Mouse (Mus musculus) bone marrow, adult 2 months (tissue): Measurements from ENCODE around the gene Cybc1. TPM values are rescaled to one million over a fixed set of nuclear protein-coding genes. Genes with fewer than 3 reads are reported as not detected.

ENCODE experiments used
- H3K27ac ChIP-seq: fragments of 200-500 bp; 2 replicates; pipeline ENCODE4 v1.5.1; 2012; ENCODE audit warnings: low read depth, mild to moderate bottlenecking, control low read depth, inconsistent platforms, low read length; ENCODE audit not compliant: control insufficient read depth, poor library complexity, insufficient read depth
- H3K4me1 ChIP-seq: fragments of 200-500 bp; 2 replicates; pipeline ENCODE4 v1.6.1; 2011; ENCODE audit warnings: low read length; ENCODE audit not compliant: control insufficient read depth, insufficient read depth
- H3K4me3 ChIP-seq: fragments of 200-500 bp; replicated peaks from 2 replicates; pipeline ENCODE3; 2011; ENCODE audit warnings: mild to moderate bottlenecking, low read depth, low read length, control low read depth; ENCODE audit not compliant: control insufficient read depth
- CTCF ChIP-seq: fragments of 200-500 bp; IDR thresholded peaks from 2 replicates; pipeline ENCODE4 v1.5.1; 2011; ENCODE audit warnings: low read length, control low read depth; ENCODE audit not compliant: control insufficient read depth, insufficient read depth
- POLR2A ChIP-seq: fragments of 200-500 bp; IDR thresholded peaks from 2 replicates; pipeline ENCODE4 v1.6.1; 2011; ENCODE audit warnings: low read depth, mild to moderate bottlenecking, control low read depth, low read length, borderline replicate concordance; ENCODE audit not compliant: control insufficient read depth
- WGBS: fragments of 180-500 bp; shearing (Covaris S2); methylation state at CpG from one replicate; pipeline ENCODE4 v1.1.7; 2018; 5-methylcytosine and 5-hydroxymethylcytosine counted together
- polyA plus RNA-seq: library from polyadenylated mRNA; stranded (reverse); fragments of >200 nt; gene quantifications from 2 replicates; pipeline ENCODE4 v1.2.4, GENCODE M21; 2011; ENCODE audit warnings: low replicate concordance; ENCODE audit not compliant: missing spikeins, insufficient read depth, insufficient read length

Cybc1 gene
- polyA plus RNA-seq, 1 experiment: 54.0 TPM

DNA sequence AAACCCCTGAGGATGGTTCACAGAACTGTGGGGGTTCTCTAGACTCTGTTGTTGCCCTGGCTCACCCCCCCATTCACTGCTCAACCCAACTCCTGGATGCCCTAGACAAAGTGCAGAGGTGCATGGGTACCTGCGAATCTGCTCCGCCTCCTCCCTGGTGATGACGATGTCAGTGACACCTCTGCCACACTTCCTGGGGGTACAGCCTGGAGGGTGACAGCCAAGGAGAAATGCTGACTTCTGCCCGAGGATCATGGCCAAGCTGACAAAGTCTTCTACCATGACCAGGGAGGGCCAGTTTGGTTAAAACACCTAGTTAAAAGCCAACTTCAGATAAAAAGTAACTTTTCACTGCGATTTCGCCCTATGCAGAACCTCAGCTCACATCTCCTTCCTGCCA lies 28.3 kb downstream of the Cybc1 start:
- Histone ChIP-seq H3K4me3 (no peak overlapping the region), H3K4me1 (no peaks in the 10 kb centered on the region), H3K27ac (no peak overlapping the region)
- WGBS: 87% methylated on average over 6 of the region's 6 CpGs
- TF ChIP-seq POLR2A: no peak
- TF ChIP-seq CTCF: no peak

DNA sequence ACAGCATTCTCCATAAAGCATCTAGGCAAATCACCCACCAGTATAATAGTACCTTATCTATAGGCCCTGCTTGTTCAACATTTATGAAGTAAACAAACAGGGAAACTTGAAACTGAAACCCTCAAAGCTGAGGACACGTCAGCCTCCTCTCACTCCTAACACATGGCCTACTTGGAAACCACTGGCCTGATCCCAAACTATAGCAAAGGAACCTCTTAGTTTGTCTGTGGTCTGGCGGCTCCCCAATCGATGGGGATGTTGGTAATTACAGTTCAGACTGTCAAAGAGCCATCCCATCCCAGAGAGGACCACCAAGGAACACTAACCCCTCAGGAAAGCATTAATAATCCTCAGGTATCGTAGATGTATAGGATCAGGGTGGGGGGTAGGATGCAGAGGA lies 29.3 kb downstream of the Cybc1 start:
- WGBS: 82% methylated on average over 4 of the region's 4 CpGs
- H3K4me3 ChIP-seq: no peak overlapping the region
- H3K4me1 ChIP-seq: no peaks in the 10 kb centered on the region
- no peak overlapping the region for H3K27ac ChIP-seq
- no peak for TF ChIP-seq CTCF
- no peak for TF ChIP-seq POLR2A

DNA sequence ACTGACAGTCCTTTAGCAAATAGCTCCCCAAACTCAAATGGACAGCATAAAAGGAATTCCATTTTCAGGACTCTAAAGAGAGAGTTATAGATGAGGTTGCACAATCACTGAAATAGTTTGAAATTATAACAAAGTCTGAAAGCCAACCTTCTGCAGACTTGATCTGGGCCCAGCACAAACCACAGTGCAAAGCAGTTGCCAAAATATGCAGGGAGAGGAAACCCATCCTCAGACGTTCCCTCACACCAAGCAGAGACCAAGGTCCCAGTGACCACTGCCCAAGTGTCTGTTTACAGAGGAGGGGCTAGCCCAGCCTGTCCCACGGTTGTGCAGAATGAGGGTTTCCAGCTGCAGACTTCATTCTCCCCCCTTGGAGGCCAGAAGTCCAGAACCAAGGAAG lies 30.5 kb downstream of the Cybc1 start:
- Histone ChIP-seq H3K27ac (no peak overlapping the region), H3K4me1 (no peaks in the 10 kb centered on the region), H3K4me3 (no peak overlapping the region)
- TF ChIP-seq POLR2A (no peak), CTCF (no peak)
- 62% methylated on average over 2 of the region's 2 CpGs for WGBS

- Histone ChIP-seq H3K4me3 (no peak overlapping the region), H3K4me1 (no peaks in the 10 kb centered on the region), H3K27ac (no peak overlapping the region)
- no peak for TF ChIP-seq POLR2A
- no peak for TF ChIP-seq CTCF
- 76% methylated on average over 3 of the region's 3 CpGs for WGBS
These were observed 35.7 kb downstream of the Cybc1 start for GRCm38 (mm10) chr11:121193415-121193814.

DNA sequence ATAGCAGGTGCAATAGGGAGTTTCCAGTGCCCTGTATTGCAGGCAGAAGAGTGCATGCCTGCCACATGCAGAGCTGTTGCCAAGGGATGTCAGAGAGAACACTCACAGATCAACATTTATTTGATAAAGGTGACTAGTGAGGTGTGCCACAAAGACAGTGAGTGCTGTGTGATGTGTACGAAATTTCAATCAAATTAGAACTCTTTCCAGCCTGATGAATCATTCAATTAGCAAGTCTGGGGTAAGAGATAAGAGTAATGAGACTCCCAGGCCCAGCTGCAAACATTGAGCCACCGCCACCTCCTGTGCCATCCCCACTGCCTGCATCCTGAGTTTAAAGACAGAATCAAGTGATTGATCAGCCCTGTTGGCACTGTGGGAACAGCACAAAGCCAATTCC lies 36.4 kb downstream of the Cybc1 start:
- no peak overlapping the region for H3K4me3 ChIP-seq
- H3K27ac ChIP-seq: no peak overlapping the region
- WGBS: 70% methylated on average over 2 of the region's 2 CpGs
- H3K4me1 ChIP-seq: no peaks in the 10 kb centered on the region
- no peak for TF ChIP-seq CTCF
- TF ChIP-seq POLR2A: no peak

DNA sequence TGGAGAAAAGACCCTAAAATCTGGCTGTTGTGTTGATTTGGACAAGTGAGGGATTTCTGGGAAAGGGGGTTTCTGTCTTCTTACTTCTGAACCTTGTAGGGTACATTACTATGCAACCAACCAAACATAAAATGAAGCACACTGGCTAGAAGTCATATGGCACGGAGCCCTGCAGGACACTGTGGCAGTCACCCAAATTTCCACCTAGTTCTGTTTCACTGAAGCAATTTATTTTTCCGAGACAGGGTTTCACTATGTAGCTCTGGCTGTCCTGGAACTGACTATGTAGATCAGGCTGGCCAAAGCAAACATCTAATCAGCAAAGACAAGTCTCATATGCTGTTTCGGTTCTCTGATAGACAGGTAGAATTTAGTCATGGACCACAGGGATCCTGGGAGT lies 39.4 kb downstream of the Cybc1 start:
- no peak for TF ChIP-seq POLR2A
- TF ChIP-seq CTCF: no peak
- no peaks in the 10 kb centered on the region for H3K4me1 ChIP-seq
- no peak overlapping the region for H3K27ac ChIP-seq
- 80% methylated on average over 3 of the region's 3 CpGs for WGBS
- H3K4me3 ChIP-seq: no peak overlapping the region

GRCm38 (mm10) chr11:121176285-121177270 lies 52.5 kb downstream of the Cybc1 start:
- no peaks in the 10 kb centered on the region; the same call in 1 of the 2 replicates for H3K4me1 ChIP-seq
- WGBS: 67% methylated on average over 12 of the region's 12 CpGs

GRCm38 (mm10) chr11:121174234-121174633 lies 54.9 kb downstream of the Cybc1 start:
- Histone ChIP-seq H3K4me3 (no peak overlapping the region), H3K4me1 (no peaks in the 10 kb centered on the region; the same call in 1 of the 2 replicates), H3K27ac (no peak overlapping the region)
- WGBS: 73% methylated on average over 3 of the region's 3 CpGs
- TF ChIP-seq CTCF (no peak), POLR2A (no peak)

More at GRCm38 (mm10) chr11:121176285-121177270, 52.5 kb downstream of the Cybc1 start:
- TF ChIP-seq CTCF (peak; percentile 95), POLR2A (no peak)
- H3K27ac ChIP-seq: no peak overlapping the region
- no peak overlapping the region for H3K4me3 ChIP-seq
